Mouse (Mus musculus): ENCODE results near the gene Scyl1. TPM values are rescaled to one million over a fixed set of nuclear protein-coding genes. Genes with fewer than 3 reads are reported as not detected.
"Not testable (repeated sequence)": the region's sequence is repeated elsewhere in the genome, so short reads cannot be mapped to it uniquely, and the experiment has no call there.

Scyl1 gene
- polyA plus RNA-seq, 1 experiment from 2014 or later, result 25.2 TPM

DNA sequence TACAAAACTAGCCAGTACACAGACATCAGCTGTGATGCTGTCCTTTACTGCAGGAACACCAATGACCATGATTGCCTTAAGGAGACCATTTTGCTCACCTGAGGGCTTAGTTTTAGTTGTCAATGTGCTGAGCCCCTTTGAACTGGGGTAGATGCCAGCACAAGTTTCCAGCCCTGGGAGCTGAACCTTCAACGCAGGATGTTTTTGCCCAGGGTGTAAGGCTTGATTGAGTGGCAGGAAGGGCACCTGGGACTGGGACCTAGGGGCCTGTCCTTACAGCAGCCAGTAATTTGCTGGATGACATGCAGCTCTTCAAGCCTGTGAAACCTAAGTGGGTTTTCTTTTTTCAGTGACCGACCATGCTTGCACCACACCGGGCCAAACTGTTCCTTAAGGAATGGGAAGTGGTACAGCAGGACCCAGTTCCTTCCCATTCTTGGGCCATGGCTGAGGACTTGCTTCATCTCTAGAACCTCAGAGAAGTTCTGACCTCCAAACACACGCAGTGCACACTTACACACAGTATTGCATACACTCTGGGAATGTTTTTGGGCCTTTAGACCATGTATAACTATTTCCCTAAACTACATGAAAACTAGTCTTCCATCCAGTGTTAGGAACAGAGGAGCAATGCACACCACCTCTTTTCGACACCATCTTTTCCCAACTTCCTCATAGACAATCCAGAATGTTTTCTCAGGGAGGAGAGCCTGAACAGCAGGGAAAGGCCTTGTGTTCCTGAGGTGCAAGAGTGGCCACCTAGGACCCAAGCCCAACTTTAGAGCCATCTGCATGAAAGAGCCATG is 23.8 kb upstream of the Scyl1 start:
- 35% methylated on average over 5 of the region's 5 CpGs for WGBS (ENCODE audit: insufficient replicate concordance)
- Histone ChIP-seq H3K27me3 (no peaks in the 10 kb centered on the region), H3K4me1 (replicated peaks) (peaks cover 60% of the 10 kb centered on the region), H3K9me3 (replicated peaks) (no peaks in the 10 kb centered on the region), H3K9ac (peak overlapping the region; percentile 24), H3K27ac (peak overlapping the region; percentile 99), H3K36me3 (peaks cover 50% of the 10 kb centered on the region), H3K4me3 (replicated peaks) (peak overlapping the region; percentile 18), H3K4me2 (peak overlapping the region; percentile 89)
- no peak for DNase-seq
- peak; percentile 29 for ATAC-seq (ENCODE audit: low read depth)

GRCm38 (mm10) chr19:5793917-5794770 is 22.9 kb upstream of the Scyl1 start:
- not testable (repeated sequence) for H3K27me3 ChIP-seq; DNase-seq; H3K4me3 ChIP-seq (replicated peaks); H3K9me3 ChIP-seq (replicated peaks)
- peak; percentile 50 for ATAC-seq (ENCODE audit: low read depth)
- peak overlapping the region; percentile 99 for H3K27ac ChIP-seq
- H3K4me2 ChIP-seq, result 0 out of 2 replicates have a peak overlapping the region, but pooled peaks have one; percentile 89
- peaks cover 63% of the 10 kb centered on the region for H3K4me1 ChIP-seq (replicated peaks)
- WGBS (ENCODE audit: insufficient replicate concordance), result 21% methylated on average over 7 of the region's 7 CpGs
- peak overlapping the region; percentile 50 for H3K9ac ChIP-seq
- peaks cover 44% of the 10 kb centered on the region for H3K36me3 ChIP-seq

DNA sequence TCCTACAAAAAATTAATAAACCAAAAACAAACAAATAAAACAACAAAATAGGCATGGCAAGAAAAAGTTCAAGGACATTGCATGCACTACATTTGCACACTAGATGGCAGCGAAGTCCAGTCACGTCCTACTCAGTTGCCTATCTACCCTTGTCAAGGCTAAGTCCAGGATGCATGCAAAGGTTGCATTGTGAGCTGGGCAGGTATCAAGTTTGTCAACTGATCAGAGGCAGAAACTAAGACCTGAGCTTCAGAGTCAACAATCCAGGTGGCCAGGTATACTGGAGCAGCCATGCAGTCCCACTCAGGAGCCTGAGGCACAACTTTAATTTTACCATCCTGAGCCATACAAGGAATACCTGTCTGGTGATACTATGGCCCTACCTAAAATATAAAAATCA is 21.9 kb upstream of the Scyl1 start:
- Histone ChIP-seq H3K9me3 (replicated peaks) (no peaks in the 10 kb centered on the region), H3K9ac (no peak overlapping the region), H3K4me2 (no peak overlapping the region), H3K27ac (peak overlapping the region; percentile 99), H3K36me3 (peaks cover 35% of the 10 kb centered on the region), H3K27me3 (no peaks in the 10 kb centered on the region), H3K4me1 (replicated peaks) (peaks cover 63% of the 10 kb centered on the region), H3K4me3 (replicated peaks) (no peak overlapping the region)
- DNase-seq (no peak), ATAC-seq (ENCODE audit: low read depth) (peak; percentile 54)
- 1% methylated on average over 2 of the region's 2 CpGs for WGBS (ENCODE audit: insufficient replicate concordance)

DNA sequence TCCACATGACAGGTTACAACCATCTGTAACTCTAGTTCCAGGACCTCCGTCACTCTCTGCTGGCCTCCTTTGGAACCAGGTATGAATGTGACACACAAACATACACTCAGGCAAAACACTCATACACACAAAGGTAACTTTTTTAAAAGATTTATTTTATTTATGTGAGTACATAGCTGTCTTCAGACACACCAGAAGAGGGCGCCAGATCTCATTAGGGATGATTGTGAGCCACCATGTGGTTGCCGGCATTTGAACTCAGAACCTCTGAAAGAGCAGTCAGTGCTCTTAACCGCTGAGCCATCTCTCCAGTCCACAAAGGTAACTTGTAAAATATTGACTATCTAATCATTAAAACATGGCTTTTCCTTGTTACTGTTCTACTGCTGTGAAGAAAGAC is 20.1 kb upstream of the Scyl1 start:
- 64% methylated on average over 4 of the region's 4 CpGs for WGBS (ENCODE audit: insufficient replicate concordance)
- H3K4me2 ChIP-seq, result no peak overlapping the region
- H3K27me3 ChIP-seq, result no peaks in the 10 kb centered on the region
- no peak overlapping the region for H3K4me3 ChIP-seq (replicated peaks)
- peaks cover 17% of the 10 kb centered on the region for H3K36me3 ChIP-seq
- H3K4me1 ChIP-seq (replicated peaks), result peaks cover 60% of the 10 kb centered on the region
- no peak overlapping the region for H3K9ac ChIP-seq
- DNase-seq (no peak), ATAC-seq (ENCODE audit: low read depth) (no peak)
- peak overlapping the region; percentile 23; the same call in 1 of the 2 replicates for H3K27ac ChIP-seq
- no peaks in the 10 kb centered on the region for H3K9me3 ChIP-seq (replicated peaks)

- no peak overlapping the region for H3K4me2 ChIP-seq
- no peaks in the 10 kb centered on the region for H3K27me3 ChIP-seq
- no peak overlapping the region for H3K9ac ChIP-seq
- H3K27ac ChIP-seq, result no peak overlapping the region
- no peaks in the 10 kb centered on the region for H3K36me3 ChIP-seq
- peaks cover 37% of the 10 kb centered on the region for H3K4me1 ChIP-seq (replicated peaks)
- no peaks in the 10 kb centered on the region for H3K9me3 ChIP-seq (replicated peaks)
- DNase-seq (no peak), ATAC-seq (ENCODE audit: low read depth) (no peak)
- WGBS (ENCODE audit: insufficient replicate concordance), result 65% methylated on average over 5 of the region's 5 CpGs
- H3K4me3 ChIP-seq (replicated peaks), result no peak overlapping the region
These were observed 17.8 kb upstream of the Scyl1 start for GRCm38 (mm10) chr19:5789066-5789465.

- 78% methylated on average over 7 of the region's 7 CpGs for WGBS (ENCODE audit: insufficient replicate concordance)
- Histone ChIP-seq H3K9me3 (replicated peaks) (no peaks in the 10 kb centered on the region), H3K27ac (no peak overlapping the region), H3K9ac (no peak overlapping the region), H3K27me3 (no peaks in the 10 kb centered on the region), H3K4me3 (replicated peaks) (no peak overlapping the region), H3K36me3 (no peaks in the 10 kb centered on the region), H3K4me1 (replicated peaks) (peaks cover 32% of the 10 kb centered on the region), H3K4me2 (no peak overlapping the region)
- ATAC-seq (ENCODE audit: low read depth) (no peak), DNase-seq (no peak)
These were observed 17.4 kb upstream of the Scyl1 start for GRCm38 (mm10) chr19:5788620-5789019.

- Histone ChIP-seq H3K4me2 (no peak overlapping the region), H3K27ac (no peak overlapping the region), H3K4me1 (replicated peaks) (peaks cover 25% of the 10 kb centered on the region), H3K27me3 (no peaks in the 10 kb centered on the region), H3K4me3 (replicated peaks) (no peak overlapping the region), H3K36me3 (no peaks in the 10 kb centered on the region), H3K9ac (no peak overlapping the region), H3K9me3 (replicated peaks) (no peaks in the 10 kb centered on the region)
- WGBS (ENCODE audit: insufficient replicate concordance), result 84% methylated on average over 7 of the region's 7 CpGs
- DNase-seq (no peak), ATAC-seq (ENCODE audit: low read depth) (no peak)
These were observed 16.7 kb upstream of the Scyl1 start for GRCm38 (mm10) chr19:5787920-5788319.

DNA sequence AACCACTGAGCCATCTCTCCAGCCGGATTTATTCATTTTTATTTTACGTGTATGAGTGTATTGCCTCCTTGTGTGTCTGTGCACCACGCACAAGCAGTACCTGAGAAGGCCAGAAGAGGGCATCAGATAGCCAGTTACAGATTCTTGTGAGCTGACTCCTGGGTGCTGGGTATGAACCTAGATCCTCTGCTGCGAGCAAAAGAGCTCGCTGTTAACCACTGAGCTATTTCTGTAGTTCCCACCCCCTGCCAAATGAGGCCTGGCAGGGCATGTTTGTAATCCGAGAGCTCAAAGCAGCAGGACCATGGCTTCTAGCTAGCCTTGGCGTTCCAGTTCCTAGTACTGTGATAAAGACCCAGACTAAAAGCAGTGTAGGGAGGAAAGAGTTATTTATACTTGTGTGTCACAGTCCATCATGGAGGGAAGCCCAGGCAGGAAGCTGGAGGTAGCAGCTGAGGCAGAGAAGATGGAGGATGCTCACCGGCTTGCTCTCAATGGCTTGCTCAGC is 16.0 kb upstream of the Scyl1 start:
- Histone ChIP-seq H3K27ac (peak overlapping the region; percentile 60; the same call in 1 of the 2 replicates), H3K36me3 (no peaks in the 10 kb centered on the region), H3K4me3 (replicated peaks) (no peak overlapping the region), H3K4me2 (no peak overlapping the region), H3K4me1 (replicated peaks) (peaks cover 21% of the 10 kb centered on the region), H3K27me3 (no peaks in the 10 kb centered on the region), H3K9ac (0 out of 2 replicates have a peak overlapping the region, but pooled peaks have one; percentile 27), H3K9me3 (replicated peaks) (no peaks in the 10 kb centered on the region)
- WGBS (ENCODE audit: insufficient replicate concordance), result 11% methylated on average over 8 of the region's 8 CpGs
- DNase-seq, result peak; percentile 81
- peak; percentile 52 for ATAC-seq (ENCODE audit: low read depth)

- Histone ChIP-seq H3K9ac (peak overlapping the region; percentile 27; the same call in 1 of the 2 replicates), H3K36me3 (no peaks in the 10 kb centered on the region), H3K4me2 (no peak overlapping the region), H3K27me3 (peaks cover 3% of the 10 kb centered on the region; the same call in 1 of the 2 replicates), H3K9me3 (replicated peaks) (no peaks in the 10 kb centered on the region), H3K4me3 (replicated peaks) (no peak overlapping the region), H3K4me1 (replicated peaks) (peaks cover 20% of the 10 kb centered on the region), H3K27ac (peak overlapping the region; percentile 60; the same call in 1 of the 2 replicates)
- ATAC-seq (ENCODE audit: low read depth) (peak; percentile 81), DNase-seq (peak; percentile 81)
- WGBS (ENCODE audit: insufficient replicate concordance), result 7% methylated on average over 12 of the region's 12 CpGs
These were observed 15.4 kb upstream of the Scyl1 start for GRCm38 (mm10) chr19:5786441-5787114.

GRCm38 (mm10) chr19:5784958-5785577 is 13.8 kb upstream of the Scyl1 start:
- WGBS (ENCODE audit: insufficient replicate concordance), result 66% methylated on average over 10 of the region's 10 CpGs
- Histone ChIP-seq H3K9ac (no peak overlapping the region), H3K4me1 (replicated peaks) (peaks cover 18% of the 10 kb centered on the region), H3K27ac (no peak overlapping the region), H3K4me2 (no peak overlapping the region), H3K9me3 (replicated peaks) (no peaks in the 10 kb centered on the region), H3K27me3 (peaks cover 3% of the 10 kb centered on the region; the same call in 1 of the 2 replicates), H3K4me3 (replicated peaks) (no peak overlapping the region), H3K36me3 (no peaks in the 10 kb centered on the region)
- DNase-seq, result no peak
- no peak for ATAC-seq (ENCODE audit: low read depth)

All from liver, embryonic 13.5 days (tissue).